Mouse (Mus musculus) hindbrain, embryonic 11.5 days (tissue): ENCODE measurements at regions not wholly inside any gene's neighbourhood (a gene's known extent, or its start where the extent isn't known, plus 50 kb on each side); places are given as distances from the start of the nearest gene placed in this dataset.

Experiments
- ATAC-seq: fragments of 200-750 bp; cut with Nextera tagmentation; 2 replicates; pipeline ENCODE4 v1.8.0; 2017; ENCODE audit warnings: mild to moderate bottlenecking, moderate TSS enrichment, moderate library complexity; ENCODE audit not compliant: low FRiP score
- DNase-seq: peaks from one replicate; pipeline ENCODE4 v3.0.0-alpha.2; 2015; ENCODE audit warnings: low spot score
- H3K27ac ChIP-seq: fragments of 300-500 bp; sonication (generic); 2 replicates; pipeline ENCODE4 v1.5.1; 2014; ENCODE audit warnings: mild to moderate bottlenecking, low read depth, low read length
- H3K27me3 ChIP-seq: fragments of 300-500 bp; sonication (generic); 2 replicates; pipeline ENCODE4 v1.6.1; 2014; ENCODE audit warnings: mild to moderate bottlenecking, low read length, moderate library complexity, mixed read lengths; ENCODE audit not compliant: control insufficient read depth, insufficient read depth
- H3K36me3 ChIP-seq: fragments of 300-500 bp; sonication (generic); 2 replicates; pipeline ENCODE4 v1.6.1; 2014; ENCODE audit warnings: mild to moderate bottlenecking, low read length, moderate library complexity, mixed read lengths; ENCODE audit not compliant: control insufficient read depth, insufficient read depth
- H3K4me1 ChIP-seq: fragments of 300-500 bp; sonication (generic); replicated peaks from 2 replicates; pipeline ENCODE4 v1.6.1; 2014; ENCODE audit warnings: low read length, mixed read lengths; ENCODE audit not compliant: control insufficient read depth, insufficient read depth
- H3K4me2 ChIP-seq: fragments of 300-500 bp; sonication (generic); replicated peaks from 2 replicates; pipeline ENCODE4 v1.6.1; 2014; ENCODE audit warnings: mild to moderate bottlenecking, low read depth, low read length
- H3K4me3 ChIP-seq: fragments of 300-500 bp; sonication (generic); 2 replicates; pipeline ENCODE4 v1.5.1; 2014; ENCODE audit warnings: low read depth, low read length
- H3K9ac ChIP-seq: fragments of 300-500 bp; sonication (generic); 2 replicates; pipeline ENCODE4 v1.6.1; 2014; ENCODE audit warnings: low read depth, low read length
- H3K9me3 ChIP-seq: fragments of 300-500 bp; sonication (generic); 2 replicates; pipeline ENCODE4 v1.6.1; 2016; ENCODE audit warnings: low read length; ENCODE audit not compliant: control insufficient read depth
- WGBS: fragments of 180-500 bp; shearing (Covaris S2); extraction: QIAGEN DNeasy Blood & Tissue Kit; methylation state at CpG from one replicate; pipeline ENCODE4 v1.1.7; 2014; 5-methylcytosine and 5-hydroxymethylcytosine counted together

- no peak overlapping the region for H3K4me3 ChIP-seq
- ATAC-seq (no peak), DNase-seq (no peak)
- no peaks in the 10 kb centered on the region for H3K36me3 ChIP-seq
- no peaks in the 10 kb centered on the region for H3K9me3 ChIP-seq
- no peak overlapping the region for H3K4me2 ChIP-seq
- H3K4me1 ChIP-seq, result no peaks in the 10 kb centered on the region
- no peak overlapping the region for H3K9ac ChIP-seq
- H3K27me3 ChIP-seq, result no peaks in the 10 kb centered on the region
- no peak overlapping the region for H3K27ac ChIP-seq
- WGBS, result 53% methylated on average over 1 of the region's 1 CpGs
Observed at GRCm38 (mm10) chr13:84953760-84954159, 235.4 kb upstream of the Ccnh start.

- Histone ChIP-seq H3K4me2 (no peak overlapping the region), H3K4me1 (no peaks in the 10 kb centered on the region), H3K4me3 (no peak overlapping the region), H3K9ac (no peak overlapping the region), H3K36me3 (no peaks in the 10 kb centered on the region), H3K9me3 (no peaks in the 10 kb centered on the region), H3K27me3 (no peaks in the 10 kb centered on the region), H3K27ac (no peak overlapping the region)
- peak; percentile 6 for DNase-seq
- no peak for ATAC-seq
- WGBS, result 47% methylated on average over 7 of the region's 7 CpGs
Observed at GRCm38 (mm10) chr13:84968943-84969342, 220.3 kb upstream of the Ccnh start.
